Mouse (Mus musculus): ENCODE results near the gene Slc26a3.

Gene Slc26a3

DNA sequence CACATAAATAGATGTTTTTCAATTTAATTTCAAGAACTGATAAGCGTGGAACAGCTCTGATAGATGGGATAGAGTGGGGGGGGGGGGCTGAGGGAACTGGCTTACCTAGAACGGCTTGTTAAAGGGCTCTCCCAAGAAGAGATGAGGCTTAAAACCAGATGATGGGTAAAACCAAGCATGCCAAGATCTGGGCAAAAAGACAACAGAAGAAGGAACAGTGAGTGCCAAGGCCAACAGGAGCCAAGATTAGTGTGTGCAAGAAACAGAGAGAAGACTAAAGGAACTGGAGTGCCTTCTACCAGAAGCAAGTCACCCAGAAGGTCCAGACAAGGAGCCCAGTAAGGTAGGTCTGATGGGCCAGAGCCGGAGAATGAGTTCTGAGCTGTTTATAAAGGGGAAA, at the start of gene Slc26a3:
Gene Slc26a3 (plus strand): TSS at position 301 of the 400 bp plus-strand sequence.
- no peak for DNase-seq (ENCODE audit: low spot score in 2 of 2)

DNA sequence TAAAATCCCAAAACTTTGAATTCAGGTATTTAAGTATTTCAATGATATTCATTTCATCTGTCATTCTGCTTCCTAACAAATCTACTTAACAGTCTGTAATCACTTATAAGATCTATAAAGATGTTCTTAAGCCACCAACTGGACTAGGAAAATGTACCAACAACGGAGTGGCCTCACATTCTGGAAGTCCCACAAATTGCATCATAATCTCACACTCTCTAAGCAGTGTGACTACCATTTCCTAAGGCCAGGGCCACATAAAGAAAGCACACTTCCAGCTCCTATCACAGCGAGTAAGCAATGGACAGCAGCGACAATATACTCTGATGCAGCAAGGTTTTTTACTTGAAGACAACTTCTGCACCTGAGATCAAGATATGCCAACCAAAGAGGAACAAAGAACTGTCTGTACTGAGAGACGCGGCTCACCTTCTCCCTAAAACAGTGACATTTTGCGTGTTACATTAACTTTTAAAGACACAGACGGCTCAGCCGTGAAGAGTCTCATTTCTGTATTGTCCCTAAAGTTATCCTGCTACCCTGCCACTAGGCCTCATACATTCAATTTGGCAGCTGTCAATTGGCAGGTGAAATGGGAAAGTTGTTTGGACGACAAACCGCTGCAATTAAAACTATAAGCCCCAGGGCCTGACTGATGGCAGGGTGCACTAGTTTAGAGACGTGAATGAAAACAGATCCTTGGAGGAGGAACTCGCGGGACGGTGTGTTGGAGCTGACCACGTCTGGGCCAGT, 40.3 kb upstream of the Slc26a3 start:
- no peak for DNase-seq (ENCODE audit: low spot score in 2 of 2)

DNA sequence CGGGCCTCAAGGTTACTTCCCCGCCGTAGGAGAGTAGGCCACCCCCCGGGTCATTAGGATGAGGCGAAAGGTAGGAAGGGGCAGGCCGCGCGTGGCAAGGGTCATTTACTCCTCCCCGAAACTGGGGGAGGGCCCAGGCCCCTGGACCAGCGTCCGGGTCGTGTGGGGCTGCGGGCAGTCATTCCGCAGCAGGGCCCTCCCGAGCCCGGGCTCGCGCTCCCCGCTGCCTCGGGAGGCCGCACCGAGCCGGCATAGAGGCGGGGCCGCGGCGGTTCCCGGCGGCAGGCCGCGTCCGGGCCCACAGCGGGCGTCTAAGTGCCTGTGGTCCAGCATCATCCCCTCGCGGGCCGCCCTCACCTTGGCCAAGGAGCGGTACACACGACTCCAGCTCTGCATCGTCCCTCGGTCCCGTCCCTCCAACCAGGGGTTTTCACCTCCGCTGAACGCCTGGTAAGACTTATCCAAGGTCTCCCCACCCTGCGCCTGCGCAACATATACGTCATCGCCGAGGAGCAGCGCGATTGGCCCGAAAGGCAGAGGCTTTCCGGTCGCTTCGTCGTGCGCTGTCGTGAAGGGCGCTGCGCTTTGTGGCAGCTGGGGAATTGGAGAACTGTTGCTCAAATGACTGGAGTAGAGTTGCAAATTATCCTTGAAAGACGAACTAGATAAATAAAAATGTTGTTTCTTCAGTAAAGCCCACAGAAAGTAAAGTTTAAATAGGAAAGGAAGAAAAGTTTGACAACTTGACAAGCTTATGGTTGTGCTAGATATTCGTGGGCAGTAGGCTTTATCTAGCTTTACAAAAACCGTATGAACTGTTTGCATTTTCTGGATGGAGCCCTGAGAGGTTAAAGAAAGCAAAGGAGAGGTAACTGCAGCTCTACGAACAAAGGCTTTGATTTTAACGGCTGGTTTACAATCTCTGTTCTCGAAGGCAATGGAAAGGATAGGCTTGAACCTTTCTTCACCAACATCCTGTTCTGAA, 39.4 kb upstream of the Slc26a3 start, which contains the start of gene Dld:
Gene Dld (minus strand): TSS at position 510 of the 985 bp plus-strand sequence.
- DNase-seq (ENCODE audit: low spot score in 2 of 2): peak; percentile 95

DNA sequence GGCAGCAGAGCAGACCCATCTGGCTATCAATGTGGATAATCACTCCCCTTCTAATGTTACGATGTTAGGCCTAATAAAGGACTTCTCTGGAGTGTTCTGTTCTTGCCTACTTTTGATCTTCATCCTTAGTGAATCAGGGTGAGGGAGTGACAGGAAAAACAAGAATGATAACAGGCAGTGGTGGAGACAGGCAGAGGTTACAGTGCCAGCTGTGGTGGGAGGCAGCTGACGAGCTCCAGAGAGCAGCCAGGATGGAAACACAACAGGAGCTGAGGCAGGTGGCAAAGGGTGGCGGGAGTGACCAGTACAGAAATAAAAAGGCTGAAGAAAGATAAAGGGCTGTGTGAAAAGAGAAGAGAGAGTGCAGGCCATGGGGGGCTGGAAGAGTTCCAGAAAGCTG, 24.2 kb upstream of the Slc26a3 start:
- no peak for DNase-seq (ENCODE audit: low spot score in 2 of 2)

DNA sequence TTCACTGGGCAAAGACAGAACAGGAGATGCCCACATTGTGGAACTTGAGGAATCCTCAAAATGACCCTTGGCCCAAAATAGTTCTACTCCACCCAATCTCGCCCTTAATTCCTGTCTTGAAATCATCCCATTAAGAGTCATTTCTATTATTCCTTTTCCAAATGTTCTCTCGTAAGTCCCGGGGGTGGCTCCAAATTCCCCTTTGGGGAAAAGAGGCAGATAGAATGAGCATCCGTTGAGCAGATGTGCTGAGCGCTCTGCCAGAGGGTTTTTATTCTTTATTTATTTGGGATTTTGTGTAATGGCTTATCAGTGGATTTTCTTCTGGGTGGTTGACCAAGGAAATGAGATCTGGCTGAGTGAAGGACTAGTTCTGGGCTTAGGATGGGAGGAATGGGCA, 22.9 kb upstream of the Slc26a3 start:
- no peak for DNase-seq (ENCODE audit: low spot score in 2 of 2)

DNA sequence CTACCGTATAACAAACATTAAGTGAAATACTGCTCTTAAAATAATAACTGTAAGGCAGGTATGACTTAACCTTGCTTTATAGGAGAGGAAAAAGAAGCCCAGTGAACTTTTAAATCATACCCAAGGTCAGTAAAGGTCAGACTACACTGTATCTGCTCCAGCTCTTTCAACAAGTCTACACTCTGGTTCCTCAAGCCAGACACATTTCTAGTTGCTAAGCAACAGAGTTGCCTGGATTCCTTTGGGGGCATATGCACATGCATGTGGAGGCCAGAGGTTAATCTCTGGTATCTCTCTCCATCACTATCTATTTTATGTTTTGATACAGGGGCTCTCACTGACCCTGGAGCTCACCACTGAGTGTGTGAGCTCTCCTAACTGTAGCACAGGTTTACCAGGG, 21.6 kb upstream of the Slc26a3 start:
- DNase-seq (ENCODE audit: low spot score in 2 of 2): no peak

DNA sequence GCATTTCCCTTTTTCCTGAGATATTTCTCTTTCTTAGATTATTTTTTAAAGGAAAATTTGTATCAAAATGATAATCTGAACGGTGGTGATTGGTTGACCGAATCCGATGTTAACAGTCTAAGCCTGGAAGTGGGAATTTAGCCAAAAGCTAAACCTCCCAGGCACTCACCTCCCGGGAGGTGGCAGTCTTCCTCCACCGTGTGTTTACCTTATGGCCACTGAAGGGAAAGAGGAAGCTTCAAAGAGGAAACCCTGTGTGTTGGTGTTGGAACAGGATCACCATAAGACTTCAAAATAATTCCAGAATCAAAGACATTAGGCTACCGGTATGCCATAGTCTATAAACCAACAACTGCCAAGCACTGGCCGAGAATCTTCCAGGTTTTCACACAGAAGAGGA, 21.0 kb upstream of the Slc26a3 start:
- no peak for DNase-seq (ENCODE audit: low spot score in 2 of 2)

DNA sequence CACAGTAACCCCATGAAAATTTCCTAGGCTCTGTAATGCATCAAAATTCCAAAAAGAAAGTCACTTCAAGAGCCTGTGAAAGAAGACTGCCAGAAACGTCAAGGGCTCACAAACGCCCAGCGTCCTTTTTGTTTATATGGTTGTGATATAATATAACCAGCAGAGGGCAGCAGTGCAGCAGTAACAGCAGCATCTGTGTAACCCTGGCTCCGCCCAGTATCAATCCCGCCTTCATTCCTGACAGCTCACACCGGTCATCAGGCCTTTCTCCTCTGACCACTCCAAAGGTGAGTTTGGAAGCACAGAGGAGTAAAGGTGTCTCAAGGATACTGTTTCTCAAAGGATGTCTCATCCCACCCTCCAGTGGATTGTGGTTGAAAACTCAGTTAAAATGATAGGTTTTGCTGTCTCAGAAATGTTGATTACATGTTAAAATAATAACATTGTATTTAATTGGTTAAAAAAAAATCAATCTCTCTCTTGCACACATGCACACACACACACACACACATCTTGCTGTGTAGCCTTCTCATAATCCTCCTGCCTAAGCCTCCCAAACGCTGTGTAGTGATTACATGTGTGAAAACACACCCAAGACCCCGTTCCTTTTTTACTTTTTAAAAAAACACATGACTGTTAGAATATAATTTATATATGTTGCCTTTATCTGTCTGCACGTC, 15.9 kb upstream of the Slc26a3 start:
- peak in 1 of 2 experiments; percentile 62 for DNase-seq (ENCODE audit: low spot score in 2 of 2)

DNA sequence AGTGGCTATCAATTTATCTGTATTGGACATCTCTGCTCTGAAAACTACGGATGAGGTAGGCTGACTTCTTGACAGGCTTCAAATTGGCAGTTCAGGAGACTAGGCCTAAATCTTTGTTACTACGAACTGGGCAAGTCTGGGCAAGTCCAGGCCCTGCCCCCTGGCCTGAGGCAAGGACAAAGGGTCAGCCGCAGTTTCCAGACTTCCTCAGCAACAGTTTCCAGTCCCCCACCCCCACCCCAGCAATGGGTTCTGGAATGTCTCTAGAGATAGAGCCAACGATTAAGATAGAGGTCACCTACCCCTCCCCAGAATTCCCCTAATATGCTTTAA, 15.4 kb upstream of the Slc26a3 start:
- DNase-seq (ENCODE audit: low spot score in 2 of 2): no peak

DNA sequence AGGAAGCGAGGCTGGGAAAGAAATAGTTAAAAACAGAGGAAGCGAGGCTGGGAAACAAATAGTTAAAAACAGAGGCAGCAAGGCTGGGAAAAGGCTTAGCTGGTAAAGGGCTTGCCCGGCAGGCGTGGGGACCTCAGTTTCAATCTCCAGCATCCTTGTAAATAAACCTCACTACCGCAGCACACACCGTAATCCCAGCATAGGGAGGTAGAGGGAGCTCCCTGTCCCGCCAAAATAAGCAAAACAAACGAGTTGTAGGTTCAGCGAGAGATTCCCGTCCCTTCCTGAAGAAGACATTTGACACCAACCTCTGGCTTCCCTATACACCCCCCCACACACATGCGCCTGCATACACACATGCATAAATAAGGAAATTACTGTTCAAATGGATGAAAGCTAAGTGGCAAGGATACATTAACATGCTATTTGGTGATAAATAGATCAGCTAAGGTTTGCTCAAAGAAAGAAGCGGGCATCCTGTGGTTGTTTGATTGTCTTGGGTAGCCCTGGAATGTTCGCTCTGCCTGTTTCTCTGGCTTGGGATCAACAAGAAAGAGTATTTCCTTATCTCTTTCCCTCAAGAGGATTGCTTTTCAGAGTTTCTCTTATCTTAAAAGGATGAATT, 14.2 kb upstream of the Slc26a3 start:
- no peak for DNase-seq (ENCODE audit: low spot score in 2 of 2)

DNA sequence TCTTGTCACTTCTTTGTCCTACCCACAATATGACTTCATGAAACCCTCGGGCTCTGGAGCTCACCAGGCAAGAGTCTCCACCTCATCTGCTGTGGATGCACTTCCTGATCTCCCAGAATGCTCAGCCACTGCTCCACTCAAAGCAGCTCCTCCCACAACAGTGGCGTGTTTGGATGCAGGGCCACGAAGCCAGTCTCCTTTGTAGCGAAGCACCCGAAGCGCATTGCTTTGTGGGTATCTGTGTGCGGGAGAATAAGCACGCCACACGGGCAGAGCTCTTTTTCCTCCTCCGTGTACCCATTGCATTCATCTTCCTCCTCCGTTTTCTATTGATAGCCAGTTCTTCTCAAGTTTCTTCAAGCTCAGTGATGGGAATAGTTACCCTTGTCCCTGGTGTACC, 13.4 kb upstream of the Slc26a3 start:
- DNase-seq (ENCODE audit: low spot score in 2 of 2): no peak

DNA sequence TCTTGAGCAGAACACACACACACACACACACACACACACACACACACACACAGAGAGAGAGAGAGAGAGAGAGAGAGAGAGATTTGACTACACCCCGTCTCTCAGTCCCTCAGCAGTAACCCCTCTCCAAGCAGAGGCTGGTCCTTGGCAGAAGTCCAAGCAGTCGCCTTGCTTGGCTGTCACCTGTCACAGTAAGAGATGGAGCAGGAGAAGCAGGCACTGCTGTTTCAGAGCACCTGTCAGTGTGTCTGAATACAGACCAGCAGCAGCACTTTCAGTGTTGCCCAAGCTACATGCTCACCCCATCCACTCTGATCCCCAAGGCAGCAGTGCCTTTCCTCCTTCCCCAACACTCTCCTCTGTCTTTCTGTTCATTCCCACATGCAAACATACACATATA, 9.8 kb upstream of the Slc26a3 start:
- no peak for DNase-seq (ENCODE audit: low spot score in 2 of 2)

DNA sequence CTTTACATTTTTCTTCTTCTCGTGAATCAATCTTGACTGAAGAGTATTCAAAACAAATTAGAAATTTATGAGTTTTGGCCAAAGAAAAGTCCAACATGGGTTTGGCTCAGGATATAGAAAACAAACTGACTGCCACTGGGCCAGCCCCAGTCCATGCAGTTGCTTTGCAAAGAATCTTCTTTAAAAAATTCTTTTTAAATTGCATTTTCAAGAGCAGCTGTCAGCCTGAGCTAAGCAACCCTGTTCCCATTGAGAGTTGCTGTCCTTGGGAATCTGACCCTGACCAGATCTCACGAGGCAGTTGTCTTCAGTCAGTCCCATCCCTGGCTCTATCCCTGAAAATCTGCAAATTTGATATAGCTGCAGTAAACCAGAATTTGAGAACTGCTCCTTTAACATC, 8.2 kb upstream of the Slc26a3 start:
- DNase-seq (ENCODE audit: low spot score in 2 of 2): no peak

DNA sequence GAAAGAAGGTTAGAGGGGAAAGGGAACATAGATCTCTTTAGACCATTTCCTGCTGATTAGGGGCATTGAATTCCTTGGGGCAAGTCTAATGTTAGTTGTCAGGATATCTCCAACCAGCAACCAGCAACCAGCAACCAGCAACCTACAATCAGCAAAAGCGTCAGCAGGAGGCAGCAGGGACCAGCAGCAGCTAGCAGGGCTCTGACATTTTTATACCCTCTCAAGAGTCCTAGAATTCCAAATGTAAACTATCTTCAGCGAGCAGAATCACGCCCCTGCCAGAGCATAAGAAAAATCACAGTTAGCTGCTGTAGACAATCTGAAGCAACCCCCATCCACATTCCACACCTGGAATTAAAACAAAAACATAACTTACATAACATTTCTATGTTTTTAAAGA, 3.4 kb upstream of the Slc26a3 start:
- DNase-seq (ENCODE audit: low spot score in 2 of 2): no peak

DNA sequence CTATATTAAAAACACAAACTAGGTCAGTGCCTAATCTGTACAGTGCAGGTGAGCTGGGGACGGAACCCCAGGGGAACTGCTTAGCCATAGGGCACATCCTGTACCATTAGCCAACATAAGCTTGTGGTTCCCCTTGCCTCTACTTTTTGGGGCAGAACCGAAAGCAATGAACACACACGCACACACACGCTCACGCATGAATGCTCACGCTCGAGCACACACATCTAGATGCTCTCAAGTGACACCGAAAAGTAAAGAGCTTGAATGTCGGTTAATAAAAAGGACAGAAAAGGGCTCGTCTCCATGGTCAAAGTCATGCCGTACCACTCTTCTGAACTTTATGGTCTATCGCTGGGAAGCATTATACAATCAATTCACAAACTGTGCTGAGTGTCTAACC, 1.0 kb downstream of the Slc26a3 start:
- DNase-seq (ENCODE audit: low spot score in 2 of 2): no peak

DNA sequence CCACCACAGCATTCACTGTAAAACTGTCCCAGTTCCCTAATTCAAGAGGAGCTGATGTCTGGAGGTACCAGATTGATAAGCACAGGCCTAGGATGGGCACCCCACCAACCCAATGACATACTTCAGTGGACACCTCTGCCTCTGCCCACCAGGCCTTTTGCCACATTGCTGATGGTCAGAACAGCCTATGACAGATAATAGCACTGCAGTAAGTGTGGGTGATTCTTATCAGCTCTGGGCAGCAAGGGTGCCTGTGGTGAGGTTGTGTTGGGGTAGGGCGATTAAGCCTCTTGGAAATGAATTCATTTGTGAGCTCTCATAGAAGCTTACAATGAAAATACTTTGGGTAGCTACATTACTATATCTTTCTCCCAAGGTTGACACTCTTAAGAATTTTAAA, 5.2 kb downstream of the Slc26a3 start:
- DNase-seq (ENCODE audit: low spot score in 2 of 2): no peak

DNA sequence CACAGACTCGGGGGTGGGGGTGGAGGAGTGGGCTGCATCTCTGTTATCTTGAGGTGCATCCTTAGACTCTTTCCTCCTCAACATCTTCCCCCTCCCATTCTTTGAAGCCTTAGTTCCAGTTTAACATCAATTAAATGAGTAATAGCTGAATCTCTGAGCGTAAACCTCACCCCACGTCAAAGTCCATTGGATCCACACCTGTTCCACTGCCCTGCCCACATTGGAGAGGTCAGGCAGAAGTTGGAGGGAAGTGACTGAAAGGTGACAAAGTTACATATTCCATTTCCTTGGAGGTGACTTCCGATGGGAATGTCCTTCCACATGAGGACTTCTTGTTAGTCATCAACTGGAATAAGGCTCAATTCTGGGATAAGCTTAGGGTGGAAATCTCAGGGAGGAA, 7.0 kb downstream of the Slc26a3 start:
- no peak for DNase-seq (ENCODE audit: low spot score in 2 of 2)

DNA sequence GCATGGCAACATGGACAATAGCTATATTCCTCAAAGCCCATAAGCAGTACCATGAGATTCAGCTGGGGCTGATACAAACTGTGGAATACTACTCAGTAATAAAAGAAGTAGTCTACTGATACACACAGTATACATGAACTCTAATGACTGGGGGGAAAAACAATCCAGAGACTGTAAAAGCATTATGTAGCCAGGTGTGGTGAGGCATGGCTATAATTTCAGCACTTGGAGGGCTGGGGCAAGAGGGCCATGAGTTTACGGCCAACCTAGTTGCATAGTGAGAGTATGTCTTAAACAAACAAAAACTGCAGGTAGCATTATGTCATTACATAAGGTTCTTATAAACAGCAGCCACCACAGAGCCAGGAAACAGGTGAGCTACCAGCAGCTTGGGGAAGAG, 10.2 kb downstream of the Slc26a3 start:
- no peak for DNase-seq (ENCODE audit: low spot score in 2 of 2)

DNA sequence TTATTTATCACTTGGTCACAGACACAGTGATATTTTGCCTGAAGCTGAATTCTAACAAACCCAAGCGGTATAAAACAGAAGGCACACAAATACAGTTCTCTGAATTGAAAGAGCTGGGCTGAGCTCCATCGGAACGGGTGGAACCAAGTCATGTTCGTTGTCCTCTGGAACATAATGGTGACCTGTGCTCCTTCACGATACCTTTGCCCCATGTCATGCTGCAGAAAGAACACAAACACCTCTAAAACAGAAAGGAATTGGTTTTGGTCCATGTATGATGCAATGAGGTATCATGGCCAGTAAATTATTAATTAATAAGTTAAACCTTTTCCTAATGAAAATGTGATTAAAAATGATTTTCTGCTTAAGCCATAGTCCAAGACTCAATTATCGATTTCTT, 11.3 kb downstream of the Slc26a3 start:
- DNase-seq (ENCODE audit: low spot score in 2 of 2): no peak

DNA sequence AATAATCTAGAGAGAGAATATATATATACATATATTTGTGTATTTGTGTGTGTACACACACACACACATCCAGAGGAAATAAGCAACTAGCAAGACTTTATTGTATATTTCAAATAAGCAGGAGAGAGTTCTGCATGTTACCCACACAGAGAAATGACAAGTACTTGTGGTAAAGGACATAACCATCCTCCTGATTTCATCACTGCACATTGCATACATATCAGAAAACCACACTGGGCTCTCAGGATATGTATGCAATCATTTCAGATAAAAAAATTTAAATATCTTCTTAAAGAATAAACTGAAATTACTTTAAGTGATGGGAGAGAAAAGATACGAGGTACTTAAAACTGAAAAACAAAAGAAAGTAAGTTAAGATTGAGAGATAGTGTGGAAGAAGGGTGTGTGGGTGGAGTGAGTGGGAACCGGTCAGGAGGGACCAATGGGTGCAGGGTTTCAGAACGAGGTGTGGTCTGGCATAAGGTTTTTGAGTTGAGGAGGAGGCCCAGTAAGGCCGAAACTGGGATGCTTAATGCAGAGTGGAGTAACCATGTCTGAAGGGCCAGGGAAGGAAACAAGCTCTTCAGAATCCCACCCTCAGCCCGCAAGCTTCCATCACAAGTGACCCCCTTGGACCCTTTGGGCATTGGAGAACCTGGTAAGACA, 14.0 kb downstream of the Slc26a3 start:
- no peak for DNase-seq (ENCODE audit: low spot score in 2 of 2)

DNA sequence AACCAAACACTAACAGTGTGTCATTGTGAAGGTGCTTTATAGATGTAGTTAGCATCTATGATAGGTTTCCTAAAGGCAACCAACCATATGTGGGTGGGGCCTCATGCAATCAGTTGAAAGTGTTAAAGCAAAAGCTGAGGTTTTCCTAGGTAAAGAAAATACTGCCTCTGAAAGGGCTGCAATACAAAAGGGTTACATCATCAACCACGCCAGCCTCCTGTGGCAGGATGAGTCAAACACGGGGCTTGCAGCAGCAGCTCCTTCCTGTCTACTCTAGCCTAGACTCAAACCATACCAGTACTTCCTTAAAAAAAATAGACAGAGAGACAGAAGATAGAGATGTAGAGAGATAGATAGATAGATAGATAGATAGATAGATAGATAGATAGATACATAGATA, 25.3 kb downstream of the Slc26a3 start:
- no peak for DNase-seq (ENCODE audit: low spot score in 2 of 2)

Measured in thymus, postnatal 10 days (tissue).